Mouse (Mus musculus) thymus, postnatal 0 days (tissue): ENCODE measurements around the gene Gas6. TPM values are rescaled to one million over a fixed set of nuclear protein-coding genes. Genes with fewer than 3 reads are reported as not detected.

Source experiments
- DNase-seq: peaks from one replicate; pipeline ENCODE4 v3.0.0-alpha.2; 2015; ENCODE audit warnings: low spot score
- polyA plus RNA-seq: library from polyadenylated mRNA; unstranded; fragments of >200 nt; fragmentation: Nextera tagmentation; extraction: Ambion mirVana; gene quantifications from 2 replicates; pipeline ENCODE4 v1.2.1, GENCODE M21; 2015

Gene Gas6
- polyA plus RNA-seq, 1 experiment from 2014 or later = 169 TPM

DNA sequence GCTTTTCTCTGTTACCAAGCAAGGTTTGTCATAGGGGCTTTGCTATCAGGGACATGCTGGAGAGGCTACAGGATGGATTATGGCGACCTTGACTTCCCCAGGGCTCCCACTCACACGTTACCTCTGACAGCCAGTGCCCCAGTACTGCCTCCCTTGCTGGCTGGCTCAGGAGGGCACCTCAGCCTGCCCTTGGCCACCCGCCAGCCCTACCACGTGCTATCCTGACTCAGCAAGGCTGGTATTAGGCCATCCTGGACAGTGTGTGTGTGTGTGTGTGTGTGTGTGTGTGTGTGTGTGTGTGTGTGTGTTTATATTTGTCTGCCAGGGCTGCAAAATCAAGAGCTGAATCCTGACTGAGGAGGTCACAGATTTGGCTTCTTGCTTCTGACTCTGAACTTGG is 12.6 kb upstream of the Gas6 start:
- no peak for DNase-seq

DNA sequence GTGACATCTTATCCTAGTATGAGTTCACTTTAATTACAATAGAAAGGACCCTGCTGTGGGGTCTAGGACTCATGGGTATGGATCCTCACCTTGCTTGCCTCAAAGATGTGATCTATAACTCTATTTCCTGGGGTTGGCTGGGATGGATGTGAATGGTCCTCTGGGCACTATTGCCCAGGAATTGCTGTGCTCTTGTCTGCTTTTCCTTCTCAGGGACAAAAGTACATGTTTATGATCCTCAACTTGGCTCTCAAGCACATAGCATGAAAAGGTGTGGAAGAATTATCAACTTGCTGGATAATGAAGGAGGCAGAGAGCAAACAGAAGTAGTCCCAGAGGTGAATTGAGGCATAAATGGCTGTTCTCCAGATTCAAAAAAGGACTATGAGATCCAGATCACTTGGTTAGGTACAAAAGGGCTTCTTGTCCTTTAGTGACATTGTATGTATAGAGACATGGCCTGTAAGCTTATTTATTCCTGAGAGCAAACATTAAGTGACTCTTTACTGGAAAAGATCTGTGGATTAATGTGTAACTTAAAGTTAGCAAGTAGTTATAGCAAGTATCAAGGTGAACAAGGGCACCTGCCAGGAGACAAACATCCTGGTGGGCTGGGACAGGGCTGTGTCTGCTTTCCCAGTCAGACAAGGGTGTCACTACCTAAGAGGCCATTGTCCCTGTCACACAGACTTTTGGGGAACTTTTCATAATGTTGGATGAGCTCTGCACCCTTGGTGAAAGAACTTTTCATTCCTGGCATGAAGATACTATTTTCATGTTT is 10.8 kb upstream of the Gas6 start:
- no peak for DNase-seq

DNA sequence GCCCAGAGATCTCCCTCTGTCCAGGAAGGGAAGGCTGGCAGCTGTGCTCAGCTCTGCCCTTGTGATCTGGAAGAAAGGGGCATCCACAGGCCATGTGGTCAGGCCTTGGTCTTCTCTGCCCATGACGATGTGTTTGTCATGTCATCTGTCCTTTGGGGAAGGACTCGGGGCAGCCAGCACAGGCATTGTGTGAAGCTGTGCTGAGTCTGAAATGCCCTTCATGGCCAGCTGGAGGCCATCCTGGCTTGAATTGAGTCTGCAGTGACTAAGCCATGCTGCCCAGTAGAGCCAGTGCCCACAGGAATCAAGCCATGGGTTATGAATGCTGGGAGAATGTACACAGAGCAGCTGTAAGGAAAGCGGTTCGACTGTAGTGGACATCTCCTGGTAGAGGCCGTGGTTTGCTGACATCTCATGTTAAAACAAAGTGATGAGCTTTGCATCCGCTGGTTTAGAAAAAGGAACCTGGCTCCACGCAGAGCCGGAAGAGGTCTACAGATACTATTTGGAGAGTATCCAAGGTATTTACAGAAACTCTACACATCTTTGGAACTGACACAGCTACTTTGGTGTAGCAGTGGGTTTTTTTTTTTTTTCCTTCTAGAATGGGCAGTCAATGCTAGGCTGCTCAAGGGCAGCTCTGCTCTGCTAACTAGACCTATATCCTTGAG is 9.8 kb upstream of the Gas6 start:
- no peak for DNase-seq

DNA sequence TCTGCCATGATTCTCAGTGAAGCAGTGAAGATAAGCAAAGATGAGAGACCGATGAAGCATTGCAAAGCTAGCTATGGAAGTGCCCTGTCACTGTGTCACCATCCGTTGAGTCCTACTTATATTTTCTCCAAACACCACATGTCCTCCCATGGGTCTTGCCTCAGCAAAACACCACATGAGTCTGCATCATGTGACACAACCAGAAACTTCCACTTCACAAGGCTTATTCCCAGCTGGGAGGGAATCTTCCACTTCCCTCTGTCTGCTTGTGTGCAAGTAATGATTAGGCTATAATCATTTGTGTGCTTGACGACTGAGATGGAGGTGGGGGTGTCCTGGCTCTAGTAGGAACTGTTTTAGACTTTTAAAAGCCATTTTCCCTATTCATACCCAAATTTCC is 6.9 kb upstream of the Gas6 start:
- DNase-seq = no peak

DNA sequence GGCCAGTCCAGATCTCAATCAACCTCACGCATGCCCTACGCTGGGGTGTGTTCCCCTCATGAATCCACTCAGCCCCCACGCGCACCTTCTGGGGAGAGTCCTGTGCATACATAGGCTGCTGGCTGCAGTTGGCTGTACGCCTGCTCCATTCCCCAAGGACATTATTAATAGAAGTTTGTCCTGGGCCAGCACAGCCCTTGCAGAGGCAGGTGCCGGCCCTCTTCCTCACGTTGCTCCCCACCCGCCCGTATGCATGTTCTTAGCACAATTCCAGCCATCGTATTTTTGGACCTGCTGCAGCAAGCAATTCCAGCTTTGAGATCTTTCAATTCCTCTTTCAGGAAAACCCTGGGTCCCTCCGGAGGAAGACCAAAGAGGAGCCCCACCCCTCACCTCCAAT is 1.3 kb downstream of the Gas6 start:
- DNase-seq = no peak

DNA sequence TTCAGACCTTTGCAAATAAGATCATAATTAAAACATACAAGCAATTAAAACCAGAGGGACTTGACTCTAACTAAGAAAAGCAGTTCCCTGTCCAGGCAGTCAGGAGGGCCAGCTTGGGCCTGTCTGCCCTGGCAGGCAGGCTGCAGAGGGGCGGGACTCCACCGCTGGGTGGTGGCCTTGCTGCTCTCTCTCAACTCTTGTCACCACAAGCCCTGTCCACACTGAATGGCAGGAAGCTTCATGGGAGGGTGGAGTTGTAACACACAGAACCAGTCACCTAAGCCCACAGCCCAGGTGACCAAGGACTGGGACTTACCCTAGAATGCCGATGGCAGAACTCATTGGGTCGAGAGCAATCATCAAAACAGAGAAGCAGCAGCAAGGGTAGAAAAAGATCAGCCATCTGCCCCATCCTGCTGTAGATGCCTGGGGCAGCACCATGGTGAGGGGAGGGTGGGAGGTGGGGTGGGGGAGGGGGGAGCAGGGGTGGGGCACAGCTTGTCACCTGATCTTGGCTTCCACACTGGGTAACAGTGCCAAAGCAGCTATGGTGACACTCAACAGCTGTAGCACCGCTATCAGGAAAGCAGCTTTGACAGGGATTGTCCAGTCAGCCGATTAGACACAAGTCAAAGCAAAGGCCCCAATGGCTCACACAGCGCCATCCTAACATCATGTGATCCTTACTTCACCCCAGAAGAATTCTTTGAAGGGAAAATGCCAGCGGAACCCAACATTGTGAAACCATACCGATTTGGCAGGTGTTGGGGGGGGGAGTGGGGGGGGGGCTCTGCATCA is 1.9 kb downstream of the Gas6 start:
- DNase-seq = no peak

DNA sequence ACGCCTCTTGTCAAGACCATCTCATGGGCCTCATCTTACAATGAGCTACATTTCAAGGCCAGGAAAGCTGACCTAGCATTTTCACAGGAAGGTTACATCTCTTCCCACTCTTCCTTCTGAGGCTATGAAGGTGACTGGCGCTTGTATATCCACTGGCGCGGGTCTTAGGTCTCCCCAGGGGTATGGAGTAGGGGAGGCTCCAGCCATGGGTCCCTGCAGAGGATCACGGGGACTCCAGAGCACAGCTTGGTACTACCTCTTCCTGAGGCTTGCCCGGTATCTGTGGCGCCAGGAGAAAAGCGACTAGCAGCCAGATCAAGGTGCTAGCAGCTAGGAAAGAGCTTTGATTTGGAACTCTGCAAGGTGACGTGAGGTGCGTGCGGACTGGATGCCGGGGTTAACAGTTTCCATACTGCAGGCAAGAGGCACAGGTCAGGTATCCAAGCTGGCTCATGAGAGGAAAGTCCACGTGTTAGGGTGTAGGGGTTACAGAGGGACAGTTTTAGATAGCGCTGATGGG is 2.7 kb downstream of the Gas6 start:
- DNase-seq = no peak

DNA sequence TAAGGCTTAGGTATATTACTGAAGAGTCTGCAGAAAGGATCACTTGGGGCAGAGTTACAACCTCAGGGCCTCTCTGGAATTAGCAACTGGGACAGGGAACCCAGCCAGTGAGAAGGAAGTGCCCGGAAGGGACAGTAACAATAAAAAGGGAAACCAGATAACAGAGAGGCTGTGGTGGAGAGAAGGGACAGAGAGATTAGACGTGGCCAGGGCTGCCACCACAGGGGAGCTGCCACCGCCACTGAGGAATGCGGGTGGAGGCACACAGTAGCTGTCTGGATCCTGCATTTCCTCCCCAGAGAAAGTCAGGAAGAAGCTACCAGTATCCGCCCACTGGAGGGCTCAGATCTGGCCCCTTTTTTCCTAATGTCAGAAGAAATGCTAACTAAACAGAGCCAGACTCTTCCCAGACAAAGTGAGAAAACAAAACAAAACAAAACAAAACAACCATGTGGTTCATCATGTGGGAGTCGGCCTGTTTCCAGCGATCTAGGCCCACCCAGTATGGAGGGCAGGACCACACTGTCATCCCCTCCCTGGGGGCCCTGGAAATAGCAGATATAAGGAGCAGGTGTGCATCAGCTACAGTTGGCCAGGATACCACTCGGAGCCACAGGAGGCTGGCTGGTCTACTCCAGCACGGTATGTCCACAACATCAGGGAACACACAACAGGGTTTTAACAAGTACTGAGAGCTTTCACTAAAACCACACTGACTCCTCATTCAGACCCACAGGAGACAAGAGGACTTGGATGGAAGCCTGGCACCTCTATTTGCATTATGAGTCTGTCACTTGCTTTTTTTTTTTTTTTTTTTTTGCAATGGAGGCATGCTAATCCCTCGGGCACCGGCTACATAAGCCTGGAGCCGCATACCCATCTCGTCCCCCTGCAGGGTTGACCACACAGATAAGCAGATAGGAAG is 4.0 kb downstream of the Gas6 start:
- DNase-seq = no peak

DNA sequence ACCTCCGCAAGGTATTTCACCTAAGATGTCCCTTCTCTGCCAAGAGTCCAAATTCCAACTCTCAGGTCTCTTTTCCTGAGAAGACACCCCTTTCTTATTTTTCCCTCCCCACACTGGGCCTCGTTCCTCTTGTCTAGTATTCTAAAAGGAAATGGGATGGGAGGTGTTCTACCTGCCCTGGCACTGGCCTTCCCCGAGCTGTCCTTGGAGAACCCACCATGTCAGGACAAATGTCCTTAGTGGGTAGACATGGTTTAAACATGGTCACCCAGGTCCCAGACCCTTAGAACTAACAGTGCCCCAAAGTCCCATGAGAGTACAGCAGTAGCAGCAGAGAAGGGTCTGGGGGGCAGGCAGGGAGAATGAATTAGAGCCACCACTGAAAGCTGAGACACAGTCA is 4.9 kb downstream of the Gas6 start:
- DNase-seq = no peak

DNA sequence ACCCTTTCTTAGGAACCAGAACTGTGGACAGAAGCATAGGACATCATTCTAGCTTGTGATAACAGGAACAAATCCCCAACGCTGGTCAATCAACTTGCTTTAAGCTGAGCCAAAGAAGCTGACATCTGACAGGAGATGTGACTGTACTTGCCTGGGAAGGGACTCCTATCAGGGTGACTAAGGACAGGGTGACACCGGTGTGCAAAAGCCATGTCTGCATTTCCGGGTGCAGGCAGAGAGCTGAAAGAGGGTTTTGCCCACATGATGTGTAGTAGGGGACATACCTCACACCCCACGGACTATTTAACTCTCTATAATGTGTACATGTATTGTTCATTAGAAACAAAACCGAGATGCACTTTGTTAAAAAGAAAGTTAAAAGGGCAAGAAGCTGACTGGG is 11.1 kb downstream of the Gas6 start:
- no peak for DNase-seq

DNA sequence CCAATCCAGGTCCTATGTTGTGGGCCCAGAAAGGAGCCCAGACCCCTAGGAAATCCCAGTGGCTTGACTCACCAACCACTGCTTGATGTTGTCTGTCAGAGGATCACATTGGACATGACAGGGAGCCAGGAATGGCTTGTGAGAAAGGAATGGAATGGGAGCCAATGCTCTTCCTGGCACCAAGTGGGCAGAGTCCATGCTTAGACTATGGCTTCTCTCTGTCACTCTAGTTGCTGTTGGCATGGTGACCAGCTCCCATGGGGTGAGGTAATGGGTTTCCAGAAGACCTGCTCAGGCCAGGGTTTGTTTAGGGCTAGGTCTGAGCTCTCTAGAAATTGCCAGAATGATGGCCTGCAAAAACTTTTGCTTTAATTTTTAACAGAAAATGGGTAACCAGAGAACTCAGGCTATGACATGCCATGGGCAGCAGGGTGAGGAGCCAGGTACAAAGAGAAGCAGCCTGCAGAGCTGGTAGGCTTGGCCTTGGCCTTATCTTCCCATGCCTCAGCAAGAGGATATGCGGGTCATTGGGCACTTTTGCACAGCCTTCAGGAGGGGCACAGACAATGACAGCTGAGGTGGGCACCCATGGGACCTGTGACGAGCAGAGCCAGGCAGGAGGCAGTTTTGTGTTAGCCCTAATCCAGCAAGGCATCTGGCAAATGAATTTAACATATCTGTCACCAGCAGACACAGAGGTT is 12.0 kb downstream of the Gas6 start:
- DNase-seq = no peak

DNA sequence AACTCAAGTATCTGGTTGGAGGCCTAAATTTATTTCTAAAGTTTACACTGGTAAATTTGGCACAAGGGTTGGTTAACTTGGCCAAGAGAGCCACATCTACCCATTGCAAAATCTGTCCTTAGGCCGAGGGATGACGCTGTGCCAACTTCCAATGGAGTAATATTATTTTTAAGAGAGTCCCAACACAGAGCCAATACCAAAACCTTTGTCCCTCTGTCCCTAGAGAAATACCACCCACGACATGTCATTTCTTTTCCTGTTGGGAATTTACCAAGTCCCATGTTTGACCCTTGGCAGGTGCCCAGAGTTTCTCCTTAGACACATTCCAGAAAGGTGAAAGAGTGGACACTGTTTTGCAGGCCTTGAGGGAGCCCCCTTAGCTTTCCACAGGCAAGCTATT is 12.7 kb downstream of the Gas6 start:
- no peak for DNase-seq

DNA sequence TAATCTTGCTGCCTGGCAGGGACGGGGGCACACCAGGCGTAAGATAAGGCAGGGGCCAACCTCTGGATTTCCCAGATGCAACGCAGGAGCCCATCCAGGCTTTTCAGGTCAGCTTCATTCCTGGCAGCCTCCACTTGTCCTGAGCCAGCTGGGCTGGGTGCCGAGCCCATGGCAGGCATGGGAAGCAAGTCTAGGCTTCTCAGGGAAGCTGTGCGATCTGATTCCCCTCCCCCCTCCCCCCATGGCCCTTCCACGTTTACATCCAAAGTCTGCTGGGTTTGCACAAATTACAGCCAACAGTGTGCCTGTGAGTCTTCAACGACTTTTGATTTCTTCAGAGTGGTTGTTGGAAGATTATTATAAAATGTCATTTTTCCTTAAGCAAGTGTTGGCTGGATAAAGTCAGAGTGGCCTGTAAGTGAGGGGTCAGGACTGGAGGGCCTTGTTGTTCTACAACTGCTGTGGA is 13.2 kb downstream of the Gas6 start:
- DNase-seq = no peak

DNA sequence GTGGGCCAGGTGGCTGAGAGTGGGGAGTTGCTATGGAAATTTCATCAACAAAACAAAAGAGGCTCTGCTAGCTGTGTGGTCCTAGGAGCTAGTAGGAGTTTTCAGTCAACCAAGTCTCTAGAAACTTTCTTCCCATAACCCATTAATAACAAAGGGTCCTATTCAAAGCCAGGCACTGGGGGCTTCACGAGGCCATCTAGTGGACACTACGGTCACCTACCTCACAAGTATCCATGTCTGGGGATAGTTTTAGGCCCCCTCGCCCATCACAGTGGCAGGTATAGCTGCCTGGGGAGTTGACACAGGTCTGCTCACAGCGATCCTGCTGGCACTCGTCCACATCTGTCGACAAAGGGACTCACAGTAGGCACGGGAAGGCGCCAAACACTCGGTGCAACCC is 18.4 kb downstream of the Gas6 start:
- no peak for DNase-seq

DNA sequence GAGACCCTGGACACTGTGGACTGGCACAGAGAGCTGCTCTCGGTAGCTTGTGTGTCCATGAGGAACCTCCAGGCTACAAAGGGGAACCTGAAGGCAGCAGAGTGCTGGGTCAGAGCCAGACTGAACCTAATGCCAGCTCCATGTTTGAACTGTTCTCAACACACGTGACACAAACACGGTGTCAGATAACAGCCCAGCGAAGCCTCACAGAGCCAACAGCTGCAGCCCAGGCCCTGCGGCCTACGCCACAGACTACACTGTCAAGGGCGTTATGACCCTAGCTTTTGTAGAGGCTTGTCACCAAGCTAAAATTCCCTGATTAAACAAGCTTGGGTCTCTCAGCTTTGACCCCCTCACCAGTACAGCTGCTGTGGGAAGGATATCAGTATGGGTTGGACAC is 22.0 kb downstream of the Gas6 start:
- DNase-seq = no peak

DNA sequence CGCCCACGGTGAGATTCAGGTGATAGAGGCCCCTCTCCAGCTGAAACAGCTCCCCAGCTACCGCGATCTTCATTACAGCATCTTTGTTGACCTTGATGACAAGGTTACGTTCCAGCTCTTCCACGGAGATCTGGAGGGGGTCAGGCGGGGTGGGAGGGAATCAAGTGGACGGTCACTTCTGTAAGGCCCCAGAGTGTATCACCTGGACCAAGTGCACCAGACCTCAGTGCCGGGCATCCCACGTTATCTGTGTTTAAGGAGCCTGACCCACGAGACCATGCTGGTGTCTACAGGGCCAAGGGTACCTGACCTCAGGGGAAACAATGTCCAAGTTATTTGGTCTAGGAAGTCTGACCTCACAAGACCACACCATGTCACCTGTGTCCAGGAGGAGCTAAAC is 22.8 kb downstream of the Gas6 start:
- DNase-seq = no peak

DNA sequence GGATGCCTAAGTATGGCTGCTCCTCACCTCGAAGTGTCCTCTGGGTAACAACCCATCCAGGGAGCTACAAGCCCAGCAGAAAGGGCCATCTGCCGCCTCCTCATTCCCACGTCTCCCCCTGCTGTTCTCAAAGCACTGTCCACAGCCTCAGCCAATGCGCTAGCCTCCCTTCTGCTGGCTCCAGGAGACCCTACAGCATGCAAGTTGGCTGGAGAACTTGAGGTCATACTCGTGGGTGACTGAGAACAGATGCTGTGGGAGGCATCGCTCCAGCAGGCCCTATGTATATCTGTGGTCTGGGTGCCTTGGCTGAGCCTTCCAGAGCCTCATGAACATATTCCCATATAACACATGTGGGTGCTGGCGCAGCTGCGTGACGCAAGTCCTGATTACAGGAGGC is 25.6 kb downstream of the Gas6 start:
- DNase-seq = no peak

DNA sequence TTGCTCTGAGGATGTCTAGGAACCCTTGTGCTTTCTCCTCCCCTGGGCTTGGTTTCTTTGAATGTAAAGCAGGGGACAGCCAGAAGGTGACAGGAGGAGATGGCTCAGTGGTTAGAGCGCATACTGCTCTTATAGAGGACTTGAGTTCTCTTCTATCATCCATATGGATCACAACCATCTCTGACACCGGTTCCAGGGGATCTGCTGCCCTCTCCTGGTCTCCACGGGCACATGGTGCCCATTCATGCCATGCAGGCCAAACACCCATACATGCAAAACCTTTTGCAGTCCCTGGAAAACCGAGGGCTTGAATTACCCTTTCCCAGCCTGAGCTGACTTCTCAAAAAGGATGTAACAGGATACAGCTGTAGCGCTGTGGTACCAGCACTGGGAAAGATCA is 27.3 kb downstream of the Gas6 start:
- DNase-seq = no peak

DNA sequence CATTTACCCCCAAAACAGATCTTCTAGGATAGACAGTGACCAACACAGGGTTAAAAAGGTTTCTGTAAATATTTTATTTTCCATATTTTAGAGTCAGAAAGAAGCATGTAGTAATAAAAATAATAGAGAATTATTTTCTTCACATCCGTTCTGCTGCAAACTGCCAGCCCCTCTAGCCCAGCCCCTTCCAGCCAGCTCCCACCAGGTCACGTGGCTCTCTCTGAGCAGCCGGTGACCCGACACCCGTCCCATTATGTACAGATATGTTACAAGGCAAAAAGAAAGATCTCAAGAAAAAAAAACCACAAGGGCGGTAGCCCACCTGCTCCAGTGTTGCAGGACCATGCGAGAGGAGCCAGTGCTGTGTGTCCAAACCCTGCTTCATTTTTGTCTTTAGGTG is 29.0 kb downstream of the Gas6 start:
- DNase-seq = no peak

DNA sequence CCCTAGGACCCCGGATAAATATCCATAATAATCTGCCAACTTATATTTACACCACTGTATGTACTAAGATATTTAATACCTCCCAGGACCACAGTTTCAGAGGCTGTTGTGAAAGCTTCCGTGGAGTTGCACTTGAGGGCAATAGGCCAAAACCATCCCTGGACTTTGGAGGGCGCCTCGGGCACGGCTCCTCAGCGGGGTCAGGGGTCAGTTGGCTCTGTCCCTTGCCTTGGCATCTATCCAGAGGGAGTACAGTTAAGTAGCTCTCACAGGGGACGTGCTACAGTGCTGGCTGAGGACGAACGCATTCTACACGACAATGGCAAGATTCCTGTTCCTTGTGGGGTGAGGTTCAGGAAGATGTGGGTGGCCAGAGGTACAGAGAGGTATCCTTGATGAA is 31.9 kb downstream of the Gas6 start:
- DNase-seq = no peak
